Mouse (Mus musculus): ENCODE measurements around the gene Dzip1l. TPM values are rescaled to one million over a fixed set of nuclear protein-coding genes. Genes with fewer than 3 reads are reported as not detected.

The Dzip1l gene
- polyA plus RNA-seq, 1 experiment from 2014 or later = 29.9 TPM

DNA sequence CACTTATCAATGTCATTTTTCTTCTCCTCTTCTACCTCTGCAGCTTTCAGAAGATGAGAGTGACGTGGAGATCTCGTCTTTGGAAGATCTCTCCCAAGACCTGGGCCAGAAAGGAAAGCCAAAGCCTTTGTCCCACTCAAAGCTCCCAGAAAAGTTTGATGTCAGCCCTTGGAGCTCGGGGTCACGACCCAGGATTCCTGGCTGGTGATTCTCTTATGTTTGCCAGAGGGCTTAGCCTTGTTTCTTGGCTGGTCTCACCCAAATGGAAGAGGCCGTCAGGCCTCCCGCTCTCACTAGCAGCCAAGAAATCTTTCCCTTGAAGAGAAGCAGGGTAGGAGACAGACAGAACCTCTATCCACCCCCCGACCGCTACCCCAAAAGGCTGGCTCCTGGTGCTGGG lies 38.3 kb downstream of the Dzip1l start:
- H3K27me3 ChIP-seq (ENCODE audit: low read depth, poor library complexity, severe bottlenecking) = no peaks in the 10 kb centered on the region
- H3K9me3 ChIP-seq (replicated peaks) = no peaks in the 10 kb centered on the region
- H3K27ac ChIP-seq = no peak overlapping the region
- H3K4me1 ChIP-seq = no peaks in the 10 kb centered on the region
- WGBS = 89% methylated on average over 8 of the region's 8 CpGs
- peaks cover 89% of the 10 kb centered on the region for H3K36me3 ChIP-seq
- DNase-seq (ENCODE audit: low spot score) = no peak
- H3K4me3 ChIP-seq = no peak overlapping the region

DNA sequence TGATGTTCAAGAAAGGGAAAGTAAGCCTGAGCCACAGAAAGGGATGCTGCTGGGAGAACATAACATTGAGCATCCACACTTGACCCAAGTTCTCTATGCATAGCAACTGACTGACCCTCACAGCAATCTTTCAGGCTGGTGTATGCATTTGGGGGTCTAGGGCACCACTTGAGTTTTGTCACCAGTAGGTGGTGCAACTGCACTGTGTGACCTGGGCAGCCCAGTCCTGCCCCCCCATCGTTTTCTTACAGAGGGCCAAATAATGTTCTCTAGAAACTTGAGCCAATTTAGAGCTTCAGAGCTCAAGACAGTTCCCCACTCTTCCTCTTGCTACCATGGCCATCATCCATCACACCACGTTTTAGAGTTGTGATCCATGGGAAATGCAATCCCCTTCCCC lies 42.3 kb downstream of the Dzip1l start:
- Histone ChIP-seq H3K9me3 (replicated peaks) (no peaks in the 10 kb centered on the region), H3K27ac (no peak overlapping the region), H3K4me1 (no peaks in the 10 kb centered on the region), H3K4me3 (no peak overlapping the region), H3K27me3 (ENCODE audit: low read depth, poor library complexity, severe bottlenecking) (no peaks in the 10 kb centered on the region), H3K36me3 (peaks cover 56% of the 10 kb centered on the region)
- no peak for DNase-seq (ENCODE audit: low spot score)
- WGBS = 41% methylated on average over 2 of the region's 2 CpGs

- 88% methylated on average over 3 of the region's 3 CpGs for WGBS
- no peaks in the 10 kb centered on the region for H3K9me3 ChIP-seq (replicated peaks)
- H3K4me1 ChIP-seq = no peaks in the 10 kb centered on the region
- H3K27me3 ChIP-seq (ENCODE audit: low read depth, poor library complexity, severe bottlenecking) = no peaks in the 10 kb centered on the region
- H3K4me3 ChIP-seq = no peak overlapping the region
- H3K36me3 ChIP-seq = peaks cover 16% of the 10 kb centered on the region; the same call in 1 of the 2 replicates
- no peak for DNase-seq (ENCODE audit: low spot score)
- no peak overlapping the region for H3K27ac ChIP-seq
Observed at GRCm38 (mm10) chr9:99675714-99676113, 46.4 kb downstream of the Dzip1l start.

DNA sequence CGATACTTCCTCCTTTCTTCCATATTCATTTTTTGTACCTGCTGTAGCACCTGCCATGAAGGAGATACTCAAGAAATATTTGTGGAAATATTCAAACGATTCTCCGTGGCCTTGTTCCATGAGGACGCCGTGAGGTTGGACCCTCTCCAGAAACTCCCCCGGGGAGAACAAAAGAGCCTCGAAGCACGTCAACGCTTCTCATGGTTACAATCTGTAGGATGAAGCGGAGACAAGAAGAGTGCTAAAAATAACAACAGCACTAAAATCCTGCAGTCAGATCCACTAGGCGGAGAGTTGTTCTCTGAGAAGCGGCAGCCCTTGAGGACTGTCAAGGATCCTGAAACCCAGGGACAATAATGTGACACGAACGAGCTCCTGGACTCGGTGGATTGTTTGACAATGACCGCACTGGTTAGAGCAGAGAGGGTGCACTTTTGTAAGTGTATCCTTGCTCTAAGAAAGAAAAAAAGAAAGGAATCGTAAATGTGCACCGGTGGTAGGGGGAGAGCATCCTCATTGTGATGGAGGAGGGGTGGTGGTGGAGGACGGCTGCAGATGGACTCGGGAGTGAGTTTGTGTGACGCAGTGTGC lies 52.8 kb downstream of the Dzip1l start:
- Histone ChIP-seq H3K36me3 (no peaks in the 10 kb centered on the region), H3K27ac (no peak overlapping the region), H3K9me3 (replicated peaks) (no peaks in the 10 kb centered on the region), H3K4me1 (no peaks in the 10 kb centered on the region), H3K27me3 (ENCODE audit: low read depth, poor library complexity, severe bottlenecking) (no peaks in the 10 kb centered on the region), H3K4me3 (no peak overlapping the region)
- DNase-seq (ENCODE audit: low spot score) = no peak
- WGBS = 92% methylated on average over 21 of the region's 21 CpGs

DNA sequence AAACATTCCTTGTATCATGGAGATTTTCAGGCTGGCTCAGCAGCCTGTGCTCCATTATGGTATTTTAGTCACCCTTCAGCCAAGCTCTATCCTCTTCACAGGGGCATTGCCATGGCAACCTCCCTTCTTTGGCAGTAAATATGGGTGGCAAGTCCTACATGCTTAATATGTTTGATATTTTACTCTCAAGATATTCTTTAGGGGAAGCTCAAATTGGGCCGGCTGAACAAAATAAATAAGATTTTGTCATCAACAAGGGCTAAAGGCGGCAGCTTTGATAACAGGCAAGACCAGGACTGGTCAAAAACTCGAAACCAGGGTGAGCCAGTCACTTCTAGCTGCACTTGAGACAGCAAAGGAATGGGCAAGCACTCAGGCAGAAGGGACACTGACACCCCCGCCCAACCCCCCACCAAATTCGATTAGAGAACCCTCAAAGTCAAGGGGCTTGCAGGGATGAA lies 55.8 kb downstream of the Dzip1l start:
- Histone ChIP-seq H3K4me3 (no peak overlapping the region), H3K27ac (no peak overlapping the region), H3K9me3 (replicated peaks) (no peaks in the 10 kb centered on the region), H3K27me3 (ENCODE audit: low read depth, poor library complexity, severe bottlenecking) (no peaks in the 10 kb centered on the region), H3K4me1 (no peaks in the 10 kb centered on the region), H3K36me3 (no peaks in the 10 kb centered on the region)
- no peak for DNase-seq (ENCODE audit: low spot score)
- 79% methylated on average over 5 of the region's 5 CpGs for WGBS

DNA sequence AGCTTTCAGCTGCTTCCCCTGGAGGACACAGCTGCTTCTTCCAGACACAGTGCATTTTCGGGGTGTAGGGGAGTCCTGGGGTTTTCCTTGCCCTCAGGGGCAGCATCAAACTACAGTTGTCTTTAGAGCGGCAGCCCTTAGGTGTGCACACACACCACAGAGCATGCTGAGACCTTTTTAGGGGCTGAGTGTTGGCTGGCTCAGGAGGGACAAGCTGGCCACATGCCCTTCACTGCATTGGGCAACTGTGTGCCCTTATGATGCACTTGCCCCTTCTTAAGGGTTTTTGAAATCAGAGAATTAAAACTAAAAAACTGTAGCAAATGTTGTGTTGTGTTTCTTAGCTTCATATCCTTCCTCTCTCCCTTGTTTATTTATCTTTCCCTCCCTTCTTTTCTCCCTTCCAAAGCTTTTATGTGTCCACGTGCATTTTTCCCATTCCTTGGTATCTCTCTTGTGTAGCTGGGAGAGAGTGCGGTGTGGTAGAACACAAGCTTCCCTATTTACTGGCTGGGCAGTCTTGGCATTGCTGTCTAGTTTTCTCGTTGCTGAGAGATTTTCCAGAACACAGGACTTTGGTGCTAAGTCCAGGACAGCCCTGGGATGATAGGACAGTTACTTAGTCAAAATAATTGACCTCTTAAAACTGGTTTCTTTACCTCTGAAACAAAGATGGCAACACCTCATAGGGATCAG lies 56.4 kb downstream of the Dzip1l start:
- Histone ChIP-seq H3K36me3 (no peaks in the 10 kb centered on the region), H3K4me3 (no peak overlapping the region), H3K4me1 (no peaks in the 10 kb centered on the region), H3K27me3 (ENCODE audit: low read depth, poor library complexity, severe bottlenecking) (no peaks in the 10 kb centered on the region), H3K27ac (no peak overlapping the region), H3K9me3 (replicated peaks) (no peaks in the 10 kb centered on the region)
- DNase-seq (ENCODE audit: low spot score) = no peak
- 76% methylated on average over 5 of the region's 5 CpGs for WGBS

GRCm38 (mm10) chr9:99689796-99690195 lies 60.5 kb downstream of the Dzip1l start:
- no peaks in the 10 kb centered on the region for H3K9me3 ChIP-seq (replicated peaks)
- H3K36me3 ChIP-seq = no peaks in the 10 kb centered on the region
- H3K27ac ChIP-seq = no peak overlapping the region
- 94% methylated on average over 5 of the region's 5 CpGs for WGBS
- H3K4me3 ChIP-seq = no peak overlapping the region
- no peaks in the 10 kb centered on the region for H3K4me1 ChIP-seq
- H3K27me3 ChIP-seq (ENCODE audit: low read depth, poor library complexity, severe bottlenecking) = no peaks in the 10 kb centered on the region
- DNase-seq (ENCODE audit: low spot score) = no peak

GRCm38 (mm10) chr9:99690386-99690785 lies 61.1 kb downstream of the Dzip1l start:
- 80% methylated on average over 7 of the region's 7 CpGs for WGBS
- no peak for DNase-seq (ENCODE audit: low spot score)
- Histone ChIP-seq H3K9me3 (replicated peaks) (no peaks in the 10 kb centered on the region), H3K27me3 (ENCODE audit: low read depth, poor library complexity, severe bottlenecking) (no peaks in the 10 kb centered on the region), H3K4me3 (no peak overlapping the region), H3K36me3 (no peaks in the 10 kb centered on the region), H3K4me1 (no peaks in the 10 kb centered on the region), H3K27ac (no peak overlapping the region)

GRCm38 (mm10) chr9:99694961-99695360 lies 65.7 kb downstream of the Dzip1l start:
- WGBS = 66% methylated on average over 7 of the region's 7 CpGs
- H3K4me1 ChIP-seq = no peaks in the 10 kb centered on the region
- H3K36me3 ChIP-seq = no peaks in the 10 kb centered on the region
- H3K4me3 ChIP-seq = no peak overlapping the region
- H3K27me3 ChIP-seq (ENCODE audit: low read depth, poor library complexity, severe bottlenecking) = no peaks in the 10 kb centered on the region
- H3K27ac ChIP-seq = no peak overlapping the region
- no peaks in the 10 kb centered on the region for H3K9me3 ChIP-seq (replicated peaks)
- DNase-seq (ENCODE audit: low spot score) = no peak

- Histone ChIP-seq H3K4me1 (no peaks in the 10 kb centered on the region), H3K27me3 (ENCODE audit: low read depth, poor library complexity, severe bottlenecking) (no peaks in the 10 kb centered on the region), H3K27ac (no peak overlapping the region), H3K9me3 (replicated peaks) (no peaks in the 10 kb centered on the region), H3K4me3 (no peak overlapping the region), H3K36me3 (no peaks in the 10 kb centered on the region)
- DNase-seq (ENCODE audit: low spot score) = no peak
- 87% methylated on average over 2 of the region's 2 CpGs for WGBS
Observed at GRCm38 (mm10) chr9:99699752-99700389, 70.6 kb downstream of the Dzip1l start.

GRCm38 (mm10) chr9:99701187-99701586 lies 71.9 kb downstream of the Dzip1l start:
- WGBS = 88% methylated on average over 2 of the region's 2 CpGs
- DNase-seq (ENCODE audit: low spot score) = no peak
- no peaks in the 10 kb centered on the region for H3K36me3 ChIP-seq
- no peaks in the 10 kb centered on the region for H3K4me1 ChIP-seq
- no peaks in the 10 kb centered on the region for H3K27me3 ChIP-seq (ENCODE audit: low read depth, poor library complexity, severe bottlenecking)
- no peaks in the 10 kb centered on the region for H3K9me3 ChIP-seq (replicated peaks)
- no peak overlapping the region for H3K27ac ChIP-seq
- no peak overlapping the region for H3K4me3 ChIP-seq

GRCm38 (mm10) chr9:99702215-99702614 lies 72.9 kb downstream of the Dzip1l start:
- Histone ChIP-seq H3K27ac (no peak overlapping the region), H3K36me3 (no peaks in the 10 kb centered on the region), H3K27me3 (ENCODE audit: low read depth, poor library complexity, severe bottlenecking) (no peaks in the 10 kb centered on the region)

DNA sequence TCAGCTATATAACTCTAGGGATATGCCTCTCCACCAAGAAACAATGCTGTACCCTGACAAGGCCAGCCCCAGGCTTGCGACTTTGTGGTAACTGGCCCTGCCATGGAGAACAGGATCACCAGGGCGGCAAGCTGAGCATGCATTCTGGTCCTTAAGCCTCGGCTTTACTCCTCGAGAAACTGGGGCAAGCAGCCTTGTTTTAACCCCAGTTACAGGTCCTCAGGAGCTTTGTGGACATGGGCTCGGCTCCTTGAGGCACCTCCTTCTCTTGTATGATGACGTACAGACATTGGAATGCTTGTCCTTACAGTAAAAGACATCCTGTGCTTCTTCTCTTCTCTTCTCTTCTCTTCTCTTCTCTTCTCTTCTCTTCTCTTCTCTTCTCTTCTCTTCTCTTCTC lies 74.4 kb downstream of the Dzip1l start:
- no peak for DNase-seq (ENCODE audit: low spot score)
- H3K4me3 ChIP-seq = no peak overlapping the region
- H3K9me3 ChIP-seq (replicated peaks) = no peaks in the 10 kb centered on the region
- no peaks in the 10 kb centered on the region for H3K27me3 ChIP-seq (ENCODE audit: low read depth, poor library complexity, severe bottlenecking)
- H3K4me1 ChIP-seq = no peaks in the 10 kb centered on the region
- H3K27ac ChIP-seq = no peak overlapping the region
- no peaks in the 10 kb centered on the region for H3K36me3 ChIP-seq
- WGBS = 88% methylated on average over 6 of the region's 6 CpGs

More at GRCm38 (mm10) chr9:99702215-99702614, 72.9 kb downstream of the Dzip1l start:
- DNase-seq (ENCODE audit: low spot score) = no peak
- Histone ChIP-seq H3K9me3 (replicated peaks) (no peaks in the 10 kb centered on the region), H3K4me3 (no peak overlapping the region), H3K4me1 (no peaks in the 10 kb centered on the region)
- WGBS = 88% methylated on average over 6 of the region's 6 CpGs

All from limb, embryonic 10.5 days (tissue).